Comparison of ENCODE assay signal across 14 mouse cellular contexts in genomic region chr6:144648124-144648591, GRCm38 (mm10).
A peak's percentile ranks its signal among the peaks of the same experiment; 100 is the strongest.
DNase-seq lines count a peak whose midpoint lies in the region; ATAC-seq and TF ChIP-seq lines count a peak whose summit lies in the region.
"Had no signal": no experiment of that assay in that cellular context is flagged by ENCODE, and none has a peak within 500 bp of the region (broad histone marks: within the 10 kb centered on the region; RNA-seq: fewer than 3 reads in every experiment).

No protein-coding gene starts in this region.

- H3K4me3 ChIP-seq in intestine, embryonic 16.5 days (ENCODE audit: low read length), result no peak overlapping the region
- H3K4me3 ChIP-seq in intestine, postnatal 0 days (ENCODE audit: low read depth, low read length), result no peak overlapping the region
- no peak overlapping the region for H3K4me3 ChIP-seq in embryonic facial prominence, embryonic 12.5 days
- no peak overlapping the region for H3K4me3 ChIP-seq in hindbrain, embryonic 12.5 days
- H3K4me3 ChIP-seq: embryonic facial prominence, embryonic 15.5 days; heart, adult 2 months; left cerebral cortex, adult 2 months had no signal

- WGBS in intestine, embryonic 16.5 days, result 13% methylated on average over 4 of the region's 4 CpGs
- WGBS in intestine, postnatal 0 days, result 14% methylated on average over 4 of the region's 4 CpGs
- WGBS in embryonic facial prominence, embryonic 12.5 days, result 29% methylated on average over 4 of the region's 4 CpGs
- 41% methylated on average over 4 of the region's 4 CpGs for WGBS in hindbrain, embryonic 12.5 days

- H3K9ac ChIP-seq in intestine, embryonic 16.5 days (ENCODE audit: low read depth, low read length), result no peak overlapping the region
- no peak overlapping the region for H3K9ac ChIP-seq in intestine, postnatal 0 days (ENCODE audit: low read depth, low read length)
- no peak overlapping the region for H3K9ac ChIP-seq in embryonic facial prominence, embryonic 12.5 days
- H3K9ac ChIP-seq in hindbrain, embryonic 12.5 days, result no peak overlapping the region
- H3K9ac ChIP-seq: embryonic facial prominence, embryonic 15.5 days; liver, embryonic 14.5 days had no signal

- ATAC-seq in intestine, embryonic 16.5 days, result no peak
- no peak for ATAC-seq in intestine, postnatal 0 days
- ATAC-seq in embryonic facial prominence, embryonic 12.5 days (ENCODE audit: insufficient number of reproducible peaks, insufficient read depth, low FRiP score, low TSS enrichment), result peak; percentile 47; the same call in 1 of the 2 replicates
- no peak for ATAC-seq in hindbrain, embryonic 12.5 days (ENCODE audit: low FRiP score)
- ATAC-seq in inflammation-experienced regulatory T-cells, adult 6 months, result no peak

- no peaks in the 10 kb centered on the region for H3K36me3 ChIP-seq in intestine, embryonic 16.5 days (ENCODE audit: control insufficient read depth, insufficient read depth, low read length)
- no peaks in the 10 kb centered on the region for H3K36me3 ChIP-seq in intestine, postnatal 0 days (ENCODE audit: control insufficient read depth, insufficient read depth)
- no peaks in the 10 kb centered on the region for H3K36me3 ChIP-seq in embryonic facial prominence, embryonic 12.5 days
- no peaks in the 10 kb centered on the region for H3K36me3 ChIP-seq in hindbrain, embryonic 12.5 days
- H3K36me3 ChIP-seq: embryonic facial prominence, embryonic 15.5 days had no signal

- peak overlapping the region; percentile 33; the same call in 1 of the 2 replicates for H3K27ac ChIP-seq in intestine, embryonic 16.5 days (ENCODE audit: low read length)
- H3K27ac ChIP-seq in intestine, postnatal 0 days (ENCODE audit: low read depth, low read length), result no peak overlapping the region
- no peak overlapping the region for H3K27ac ChIP-seq in embryonic facial prominence, embryonic 12.5 days
- no peak overlapping the region for H3K27ac ChIP-seq in hindbrain, embryonic 12.5 days
- H3K27ac ChIP-seq: embryonic facial prominence, embryonic 15.5 days; heart, adult 2 months; left cerebral cortex, adult 2 months; liver, embryonic 14.5 days had no signal

- TF ChIP-seq CTCF in intestine, postnatal 0 days (IDR thresholded peaks at IDR 0.05; ENCODE audit: low read depth), result no peak

- H3K9me3 ChIP-seq in intestine, embryonic 16.5 days (ENCODE audit: control insufficient read depth, low read length), result no peaks in the 10 kb centered on the region
- H3K9me3 ChIP-seq in intestine, postnatal 0 days (ENCODE audit: control insufficient read depth), result no peaks in the 10 kb centered on the region
- 0 out of 2 replicates have a peak, but pooled peaks cover 2% of the 10 kb centered on the region for H3K9me3 ChIP-seq in embryonic facial prominence, embryonic 12.5 days
- H3K9me3 ChIP-seq in hindbrain, embryonic 12.5 days (replicated peaks), result no peaks in the 10 kb centered on the region
- H3K9me3 ChIP-seq: embryonic facial prominence, embryonic 15.5 days had no signal

- peaks cover 10% of the 10 kb centered on the region for H3K4me1 ChIP-seq in intestine, embryonic 16.5 days (ENCODE audit: control insufficient read depth, insufficient read depth, low read length)
- no peaks in the 10 kb centered on the region for H3K4me1 ChIP-seq in intestine, postnatal 0 days (replicated peaks; ENCODE audit: control insufficient read depth, insufficient read depth, low read length)
- H3K4me1 ChIP-seq in embryonic facial prominence, embryonic 12.5 days, result peaks cover 3% of the 10 kb centered on the region; the same call in 1 of the 2 replicates
- H3K4me1 ChIP-seq in hindbrain, embryonic 12.5 days, result 0 out of 2 replicates have a peak, but pooled peaks cover 3% of the 10 kb centered on the region
- H3K4me1 ChIP-seq: embryonic facial prominence, embryonic 15.5 days had no signal

- no peak overlapping the region for H3K4me2 ChIP-seq in intestine, embryonic 16.5 days (ENCODE audit: low read depth, low read length)
- no peak overlapping the region for H3K4me2 ChIP-seq in intestine, postnatal 0 days (replicated peaks; ENCODE audit: low read depth)
- H3K4me2 ChIP-seq in embryonic facial prominence, embryonic 12.5 days (replicated peaks), result no peak overlapping the region
- H3K4me2 ChIP-seq in hindbrain, embryonic 12.5 days (replicated peaks), result no peak overlapping the region
- H3K4me2 ChIP-seq: embryonic facial prominence, embryonic 15.5 days had no signal

- peak; percentile 6 for DNase-seq in ZHBTc4 (ENCODE audit: low read depth, low spot score)
- peak; percentile 59 for DNase-seq in lung, postnatal 10 days
- DNase-seq: adrenal gland, postnatal 36 days; cerebellum, adult 11 months; heart, adult 2 months; thymus, adult 2 months had no signal

- no peaks in the 10 kb centered on the region for H3K27me3 ChIP-seq in intestine, embryonic 16.5 days (replicated peaks; ENCODE audit: control insufficient read depth, insufficient read depth, low read length)
- H3K27me3 ChIP-seq in intestine, postnatal 0 days (replicated peaks; ENCODE audit: control insufficient read depth, insufficient read depth, low read length), result no peaks in the 10 kb centered on the region
- H3K27me3 ChIP-seq in embryonic facial prominence, embryonic 12.5 days, result no peaks in the 10 kb centered on the region
- H3K27me3 ChIP-seq in hindbrain, embryonic 12.5 days, result no peaks in the 10 kb centered on the region
- H3K27me3 ChIP-seq: embryonic facial prominence, embryonic 15.5 days had no signal
